Mouse (Mus musculus) urinary bladder, postnatal 14 days (tissue): Measurements from ENCODE around the gene Fancg.
"Not testable (repeated sequence)": the region's sequence is repeated elsewhere in the genome, so short reads cannot be mapped to it uniquely, and the experiment has no call there.

ENCODE experiments used
- DNase-seq: peaks from one replicate; pipeline ENCODE4 v3.0.0; 2021; ENCODE audit warnings: low spot score

Fancg gene

DNA sequence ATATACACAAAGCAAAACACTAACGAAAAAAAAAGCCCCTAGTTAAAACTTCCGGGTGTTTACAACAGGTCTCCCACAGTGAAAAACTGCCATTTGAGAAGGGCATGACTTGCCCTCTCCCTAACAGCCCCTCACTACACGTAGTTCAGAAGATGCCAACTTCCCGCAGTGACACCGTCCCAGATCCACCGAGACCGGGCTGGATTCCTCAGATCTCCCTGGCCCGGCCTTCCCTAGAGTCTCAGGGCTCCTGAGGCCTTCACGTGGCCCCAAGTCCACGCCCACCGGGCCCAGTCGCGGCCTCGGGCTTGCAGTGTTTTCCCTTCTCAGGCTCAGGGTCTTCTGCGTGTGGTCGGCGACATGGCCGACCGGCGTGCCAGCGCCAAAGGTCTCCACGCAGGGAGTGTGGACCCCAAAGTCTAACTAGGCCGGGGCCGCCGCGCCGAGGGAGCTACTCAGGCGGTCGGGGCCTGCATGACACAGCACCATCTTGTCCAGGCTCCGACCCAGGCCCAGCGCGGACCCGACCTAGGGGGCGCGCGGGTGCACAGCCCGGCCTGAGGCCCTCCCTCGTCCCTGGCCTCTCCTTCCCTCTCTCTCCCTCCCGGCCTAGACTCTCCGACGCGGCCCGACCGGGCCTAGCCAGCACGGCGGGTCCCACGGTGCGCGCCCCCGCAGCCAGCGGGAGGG, 10.7 kb downstream of the Fancg start:
- peak; percentile 77 for DNase-seq

DNA sequence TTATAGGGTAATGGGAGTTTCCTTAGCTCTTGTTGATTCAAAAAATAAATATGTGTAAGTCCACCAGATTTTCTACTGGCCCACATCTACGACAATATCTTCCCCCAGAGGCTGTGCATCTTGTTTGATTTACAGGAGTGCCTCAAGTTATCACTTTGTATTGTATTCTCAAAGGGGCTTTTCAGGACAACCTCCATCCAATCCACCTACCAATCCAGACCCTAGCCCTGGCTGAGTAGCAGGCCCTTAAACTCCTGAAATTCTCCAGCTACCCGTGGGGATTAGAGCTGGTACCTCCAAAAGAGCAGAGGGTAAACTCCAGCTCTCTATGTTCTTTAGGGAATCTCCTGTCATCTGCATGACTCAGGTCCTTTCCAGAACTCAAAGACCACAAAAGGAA, 12.3 kb downstream of the Fancg start:
- no peak for DNase-seq

DNA sequence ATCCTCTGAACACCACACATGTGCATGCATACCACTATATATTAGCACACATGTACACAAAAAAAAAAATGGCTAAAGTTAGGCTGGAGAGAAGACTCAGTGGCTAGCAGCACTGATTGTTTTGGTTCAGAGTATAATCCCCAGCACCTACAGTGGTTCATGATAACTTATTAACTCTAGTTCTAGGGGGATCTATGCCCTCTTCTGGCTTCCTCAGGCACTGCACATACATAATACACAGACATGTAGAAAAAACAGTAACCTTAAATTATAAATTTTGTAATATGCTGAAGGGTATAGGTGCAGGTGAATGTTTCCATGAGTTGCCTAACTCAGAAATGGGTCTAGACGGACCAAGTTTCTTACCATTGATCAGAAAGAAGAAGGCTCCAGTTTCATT, 22.0 kb downstream of the Fancg start:
- no peak for DNase-seq

DNA sequence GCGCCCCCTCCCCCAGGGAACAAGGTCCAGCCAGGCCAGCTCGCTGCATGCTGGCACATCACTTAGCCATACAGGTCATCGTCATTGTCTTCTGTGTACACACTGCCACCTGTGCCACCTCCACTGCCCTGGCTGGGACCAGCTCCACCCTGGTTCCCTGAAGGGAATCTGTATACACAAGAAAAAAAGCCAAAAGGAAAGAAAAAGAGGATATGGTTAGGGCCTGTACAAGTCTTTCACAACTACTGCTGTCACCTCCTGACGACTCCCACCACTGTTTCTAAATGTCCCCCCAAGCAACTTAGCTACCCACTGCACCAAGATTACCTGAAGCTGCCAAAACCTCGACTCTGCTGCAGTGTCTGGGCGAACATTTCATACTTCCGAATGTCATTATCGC, 29.8 kb downstream of the Fancg start:
- not testable (repeated sequence) for DNase-seq

DNA sequence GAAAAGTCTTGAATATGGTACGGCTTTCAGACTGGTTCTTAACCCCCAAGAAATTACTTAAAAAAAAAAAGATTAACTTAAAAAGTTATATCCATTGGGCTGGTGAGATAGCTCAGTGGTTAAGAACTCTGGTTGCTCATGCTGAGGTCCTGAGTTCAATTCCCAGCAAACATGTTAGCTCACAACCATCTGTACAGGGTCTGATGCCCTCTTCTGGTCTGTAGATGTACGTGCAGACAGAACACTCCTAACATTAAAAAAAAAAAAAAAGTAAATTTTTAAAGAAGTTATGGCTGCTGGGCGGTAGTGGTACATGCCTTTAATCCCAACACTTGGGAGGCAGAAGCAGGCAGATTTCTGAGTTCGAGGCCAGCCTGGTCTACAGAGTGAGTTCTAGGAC, 32.2 kb downstream of the Fancg start:
- DNase-seq, result no peak

DNA sequence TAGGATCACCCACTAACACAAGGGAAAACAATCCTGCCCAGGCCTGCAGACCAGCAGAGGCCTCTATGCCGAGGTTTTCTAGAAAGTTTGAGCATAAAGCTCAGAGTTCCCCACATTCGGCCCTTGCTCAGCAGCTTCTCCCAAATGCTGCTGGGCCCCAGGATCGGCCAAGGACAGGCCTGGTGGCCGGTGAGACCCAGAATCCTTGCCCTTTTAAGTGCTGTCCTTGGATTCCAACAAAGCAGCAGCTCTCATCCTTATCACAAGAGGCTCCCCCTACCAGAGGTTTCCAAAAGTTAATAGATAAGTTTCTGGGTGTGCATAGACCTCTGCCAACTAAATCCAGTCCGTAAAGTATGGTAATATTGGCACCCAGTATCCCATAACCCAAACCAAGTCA, 36.4 kb downstream of the Fancg start:
- no peak for DNase-seq

DNA sequence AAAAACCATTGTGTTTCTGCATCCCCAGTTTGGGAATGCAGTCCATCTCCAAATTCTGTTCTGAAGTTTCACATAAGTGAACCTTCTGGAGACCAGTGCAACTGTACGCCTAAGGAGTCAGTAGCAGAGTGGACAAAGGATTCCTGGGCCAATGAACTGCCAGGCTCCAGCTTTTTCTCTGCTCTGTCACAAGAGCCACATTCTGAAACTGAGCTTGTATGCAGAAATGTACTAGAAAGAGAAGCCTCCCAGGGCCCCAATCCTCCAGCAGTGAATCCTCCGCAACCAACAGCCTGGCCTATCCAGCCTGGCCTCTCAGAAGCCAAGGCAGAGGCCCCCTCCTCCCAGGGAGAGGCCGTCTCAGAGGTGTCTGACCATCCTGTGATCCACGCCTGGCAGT, 37.4 kb downstream of the Fancg start:
- no peak for DNase-seq

DNA sequence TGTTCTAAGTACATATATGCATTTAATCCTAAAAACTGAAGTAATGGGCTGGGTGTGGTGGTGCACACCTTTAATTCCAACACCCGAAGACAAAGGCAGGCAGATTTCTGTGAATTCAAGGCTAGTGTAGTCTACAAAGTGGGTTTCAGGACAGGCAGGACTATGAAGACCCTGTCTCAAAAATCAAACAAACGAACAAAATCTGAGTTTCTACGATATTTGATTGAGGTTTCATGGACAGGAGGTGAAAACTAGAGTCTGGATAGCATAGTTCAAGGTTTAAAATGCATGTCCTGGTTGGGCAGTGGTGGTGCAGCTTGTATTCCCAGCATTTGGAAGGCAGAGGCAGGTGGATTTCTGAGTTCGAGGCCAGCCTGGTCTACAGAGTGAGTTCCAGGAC, 41.0 kb downstream of the Fancg start, which contains the start of gene 1700022I11Rik:
TSS of gene 1700022I11Rik (plus strand) at position 301 of the 400 bp plus-strand sequence.
- DNase-seq, result no peak

DNA sequence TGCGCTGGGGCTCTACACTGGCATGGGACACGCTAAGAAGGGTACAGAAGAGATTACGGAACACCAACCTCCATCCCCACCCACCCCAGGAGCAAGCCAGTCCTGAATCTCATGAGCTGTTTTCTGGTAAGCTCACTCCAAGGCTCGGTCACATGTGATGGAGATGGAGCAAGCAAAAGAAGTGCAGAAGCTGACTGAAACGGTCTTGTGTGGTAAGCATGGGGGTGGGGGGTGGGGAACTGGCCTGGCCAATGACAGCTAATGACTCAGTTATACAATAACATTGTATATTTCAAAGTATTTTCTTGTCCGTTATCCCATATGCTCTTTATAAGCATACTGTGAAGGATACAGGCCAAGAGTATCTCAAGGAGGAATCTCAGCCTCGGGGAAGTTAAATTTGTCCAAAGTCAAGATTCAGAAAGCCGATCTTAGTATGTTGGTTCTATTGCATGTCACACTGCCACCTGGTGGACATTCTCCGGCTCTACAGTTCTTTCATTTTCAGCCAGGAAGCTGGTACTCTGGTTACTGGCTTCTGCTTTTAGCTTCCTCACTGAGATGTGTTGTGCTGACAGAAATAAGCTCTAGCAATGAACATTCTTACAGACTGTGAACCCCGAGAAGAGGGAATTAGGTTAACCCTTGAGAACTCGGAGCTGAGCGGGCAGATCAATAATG, 45.1 kb downstream of the Fancg start:
- DNase-seq, result no peak

DNA sequence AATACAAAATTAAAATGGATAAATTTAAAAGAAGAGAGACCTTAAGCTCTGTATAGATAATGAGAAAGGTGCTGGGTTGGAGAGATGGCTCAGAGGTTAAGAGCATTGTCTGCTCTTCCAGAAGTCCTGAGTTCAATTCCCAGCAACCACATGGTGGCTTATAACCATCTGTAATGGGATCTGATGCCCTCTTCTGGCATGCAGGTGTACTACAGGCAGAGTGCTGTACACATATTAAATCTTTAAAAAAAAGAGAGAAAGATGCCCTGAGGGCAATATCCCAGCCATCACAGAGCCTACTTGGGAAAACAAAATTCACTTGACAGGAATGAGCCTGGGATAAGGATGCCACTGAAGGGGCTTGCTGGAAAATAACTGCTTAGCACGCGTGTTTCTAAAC, 46.8 kb downstream of the Fancg start:
- DNase-seq, result no peak

DNA sequence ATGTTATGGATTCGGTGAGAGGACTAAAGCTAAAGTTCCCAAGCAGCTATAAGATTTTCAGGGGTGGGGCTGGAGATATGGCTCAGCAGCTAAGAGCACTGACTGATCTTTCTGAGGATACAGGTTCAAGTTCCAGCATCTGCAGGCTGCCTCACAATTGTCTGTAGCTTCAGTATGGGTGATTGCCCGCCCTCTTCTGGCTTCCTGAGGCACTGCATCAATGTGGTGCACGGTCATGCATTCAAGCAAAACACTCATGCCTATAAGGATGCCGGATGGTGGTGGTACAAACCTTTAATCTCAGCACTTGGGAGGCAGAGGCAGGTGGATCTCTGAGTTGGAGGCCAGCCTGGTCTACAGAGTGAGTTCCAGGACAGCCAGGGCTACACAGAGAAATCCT, 48.7 kb downstream of the Fancg start:
- peak; percentile 56 for DNase-seq

DNA sequence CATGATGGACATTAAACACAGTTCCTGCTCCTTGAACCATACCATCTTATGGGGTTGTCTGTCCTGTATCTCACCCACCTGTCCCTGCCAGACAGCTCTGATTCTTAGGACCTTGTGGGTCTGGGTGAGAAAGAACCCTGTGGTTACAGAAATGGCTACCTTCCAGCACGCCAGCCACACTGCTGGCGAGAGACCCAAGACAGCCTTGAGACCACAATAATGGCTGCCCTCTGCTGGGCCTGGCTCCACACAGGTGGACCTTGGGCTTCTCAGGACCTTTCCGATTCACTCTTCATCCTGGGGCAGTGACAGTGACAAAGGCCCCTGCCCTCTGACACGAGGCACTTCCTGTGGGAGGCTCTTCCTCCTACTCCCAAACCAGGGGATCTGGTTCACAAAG, 50.9 kb downstream of the Fancg start:
- DNase-seq, result no peak

DNA sequence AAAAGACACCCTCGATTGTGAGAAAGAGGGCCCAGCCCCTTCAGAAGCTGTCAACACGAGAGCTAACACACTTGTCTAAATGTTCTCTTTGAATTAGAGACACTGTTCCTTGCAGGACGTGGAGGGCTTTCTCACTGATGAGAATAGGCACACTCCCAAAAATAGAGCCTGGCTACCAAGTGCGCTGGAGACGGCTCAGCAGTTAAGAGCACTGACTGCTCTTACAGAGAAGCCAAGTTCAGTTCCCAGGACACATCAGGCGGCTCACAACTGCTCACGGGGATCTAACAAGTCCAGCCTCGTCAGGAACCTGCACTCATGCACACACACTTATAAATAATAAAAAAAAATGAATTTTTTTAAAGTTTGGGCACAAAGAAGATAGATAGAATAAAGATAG, 51.4 kb downstream of the Fancg start:
- no peak for DNase-seq

DNA sequence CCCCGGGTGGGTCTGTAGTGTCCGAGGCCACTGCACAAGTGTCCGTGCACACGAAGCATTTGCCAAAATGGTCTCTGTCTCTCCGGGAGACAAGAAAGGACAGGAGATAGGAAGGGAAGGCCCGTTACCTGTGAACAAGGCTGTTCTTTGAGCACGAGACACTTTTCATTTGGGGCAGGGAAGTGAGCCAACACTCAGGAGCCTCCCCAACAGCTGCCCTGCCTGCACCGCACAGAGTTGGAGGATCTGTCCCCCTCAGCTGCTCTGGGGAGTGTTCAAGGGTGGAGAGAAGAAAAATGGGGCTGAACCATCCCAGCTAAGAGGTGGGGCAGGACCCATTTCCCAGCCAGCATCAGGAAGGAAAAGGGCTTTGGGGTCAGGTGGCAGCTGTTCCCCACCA, 52.3 kb downstream of the Fancg start:
- no peak for DNase-seq

DNA sequence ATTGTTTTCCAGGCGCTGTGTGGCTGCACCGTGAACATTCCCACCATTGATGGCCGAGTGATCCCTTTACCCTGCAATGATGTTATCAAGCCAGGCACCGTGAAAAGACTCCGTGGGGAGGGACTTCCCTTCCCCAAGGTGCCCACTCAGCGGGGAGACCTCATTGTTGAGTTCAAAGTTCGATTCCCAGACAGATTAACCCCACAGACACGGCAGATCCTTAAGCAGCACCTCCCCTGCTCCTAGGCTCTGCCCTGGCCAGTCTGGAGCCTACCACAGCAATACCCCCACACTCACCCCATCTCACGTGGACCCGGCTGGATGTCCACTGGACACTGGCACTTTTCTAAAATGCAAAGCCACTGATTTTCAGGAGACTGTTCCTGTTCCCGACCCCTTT, 53.0 kb downstream of the Fancg start:
- DNase-seq, result no peak

DNA sequence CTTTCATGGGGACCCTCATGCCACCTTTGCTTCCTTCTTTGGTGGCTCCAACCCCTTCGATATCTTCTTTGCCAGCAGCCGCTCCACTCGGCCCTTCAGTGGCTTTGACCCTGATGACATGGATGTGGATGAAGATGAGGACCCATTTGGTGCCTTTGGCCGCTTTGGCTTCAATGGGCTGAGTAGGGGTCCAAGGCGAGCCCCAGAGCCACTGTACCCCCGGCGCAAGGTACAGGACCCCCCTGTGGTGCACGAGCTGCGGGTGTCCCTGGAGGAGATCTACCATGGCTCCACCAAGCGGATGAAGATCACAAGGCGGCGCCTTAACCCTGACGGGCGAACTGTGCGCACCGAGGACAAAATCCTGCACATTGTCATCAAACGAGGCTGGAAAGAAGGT, 53.7 kb downstream of the Fancg start:
- no peak for DNase-seq

DNA sequence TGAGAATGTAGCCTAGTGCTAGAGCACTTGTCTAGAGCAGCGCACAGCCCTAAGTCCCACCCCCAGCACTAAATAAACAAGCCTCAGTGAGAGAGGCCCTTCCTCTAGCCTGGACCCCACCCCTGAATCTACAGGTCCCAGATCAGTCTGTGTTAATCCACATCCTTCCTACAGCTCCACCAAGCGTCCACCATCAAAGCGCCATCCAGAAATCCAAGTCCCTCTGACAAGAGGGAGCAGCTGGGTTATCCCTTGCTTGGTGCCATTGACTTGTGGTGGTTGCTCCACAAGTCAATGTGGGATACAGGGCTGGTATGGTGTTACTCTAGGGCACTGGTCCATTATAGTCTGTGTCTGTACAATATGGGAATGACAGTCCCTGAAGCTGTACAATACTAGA, 55.1 kb downstream of the Fancg start:
- DNase-seq, result no peak

DNA sequence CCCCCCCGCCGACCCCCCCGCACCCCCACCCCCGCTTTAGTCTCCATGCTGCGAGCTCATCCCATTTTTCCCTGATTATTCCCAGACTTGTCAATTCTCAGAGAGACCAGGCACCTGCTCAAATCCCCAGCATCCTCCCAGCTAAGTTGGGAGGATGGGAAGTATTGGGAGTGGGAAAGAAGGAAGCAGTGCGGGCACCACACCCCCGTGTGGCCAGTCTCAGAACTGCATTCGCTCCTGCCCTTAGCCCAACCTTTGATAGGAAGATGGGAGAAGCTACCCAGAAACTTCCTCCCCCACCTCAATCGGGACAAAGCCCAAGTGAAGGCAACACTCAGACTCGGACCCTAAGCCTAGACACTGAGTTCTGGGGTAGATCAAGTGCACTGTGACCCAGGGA, 56.0 kb downstream of the Fancg start:
- peak; percentile 75 for DNase-seq

DNA sequence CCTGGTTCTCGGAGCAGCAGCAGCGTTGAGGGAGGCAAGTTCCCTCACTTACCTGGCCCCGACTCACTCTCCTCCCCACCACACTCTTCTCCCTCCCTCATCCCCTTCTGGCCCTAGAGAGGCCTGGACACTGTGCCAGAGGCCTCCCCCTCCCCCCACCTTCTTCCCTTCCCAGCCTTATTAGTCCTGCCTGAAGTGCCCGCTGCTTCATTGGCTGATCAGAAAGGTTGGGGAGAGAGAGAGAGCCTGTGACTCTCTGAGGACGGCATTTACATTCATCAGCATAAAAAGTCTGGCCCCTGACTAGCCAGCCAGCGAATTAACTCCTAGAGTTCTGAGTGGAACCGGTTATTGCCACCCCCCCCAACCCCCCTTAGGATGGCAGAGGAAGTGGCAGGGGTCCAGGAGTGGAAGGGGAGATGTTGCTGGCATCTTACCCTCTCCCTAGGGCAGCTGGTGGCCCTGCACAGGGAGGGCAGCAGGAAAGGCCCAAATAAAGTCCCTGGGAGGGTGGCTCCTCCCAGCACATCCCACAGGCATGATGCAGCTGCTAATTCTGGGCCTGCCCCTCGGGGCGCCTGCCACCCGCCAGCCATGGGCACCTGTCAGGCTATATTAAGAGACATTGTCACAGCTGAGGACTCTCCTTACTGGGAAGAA, 56.7 kb downstream of the Fancg start:
- peak; percentile 26 for DNase-seq

DNA sequence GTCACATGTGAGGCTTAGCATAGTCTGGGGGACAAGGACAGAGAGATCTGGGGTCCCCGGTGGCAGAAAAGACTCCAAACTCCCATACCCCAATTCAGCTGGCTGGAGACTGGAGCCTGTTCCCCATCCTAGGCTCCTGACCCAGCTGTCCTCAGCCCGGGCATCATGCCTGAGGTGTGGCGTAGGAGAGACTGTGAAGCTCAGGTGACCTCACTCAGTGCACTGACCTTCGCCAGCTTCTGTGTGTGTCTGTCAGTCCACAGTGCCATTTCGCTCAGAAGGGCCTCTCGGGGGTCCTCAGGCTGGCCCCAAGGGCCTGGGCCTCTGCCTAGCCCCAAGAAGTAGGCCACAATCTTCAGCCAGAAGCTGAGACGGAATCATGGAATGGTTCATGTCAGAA, 57.7 kb downstream of the Fancg start:
- no peak for DNase-seq
